Mouse (Mus musculus) MEL (cell line): ENCODE data around the gene Gnao1.

Experiments used
- CTCF ChIP-seq, 3 experiments: IDR thresholded peaks in 2 of 3; conservative IDR thresholded peaks in 1 of 3; 2 replicates each; pipeline ENCODE4 v1.5.1; 2011 to 2012; ENCODE audit warnings: low read length in 3 of 3, low read depth in 2 of 3, mild to moderate bottlenecking in 2 of 3, improper control_type of control experiment in 1 of 3, inconsistent platforms in 1 of 3, mixed read lengths in 1 of 3, moderate library complexity in 1 of 3; ENCODE audit not compliant: control insufficient read depth in 1 of 3, insufficient read depth in 1 of 3, poor library complexity in 1 of 3, severe bottlenecking in 1 of 3
- E2F4 ChIP-seq: IDR thresholded peaks from 2 replicates; pipeline ENCODE4 v1.6.1; 2011; ENCODE audit warnings: low read depth, low read length, improper control_type of control experiment, borderline replicate concordance
- ELF1 ChIP-seq: IDR thresholded peaks from 2 replicates; pipeline ENCODE4 v1.6.1; 2014; ENCODE audit warnings: low read depth, mild to moderate bottlenecking, inconsistent platforms, low read length, improper control_type of control experiment, moderate library complexity
- EP300 ChIP-seq, 2 experiments: IDR thresholded peaks; 2 replicates each; pipeline ENCODE4 v1.6.1; 2011; ENCODE audit warnings: improper control_type of control experiment in 2 of 2, low read length in 2 of 2, low read depth in 1 of 2, mild to moderate bottlenecking in 1 of 2
- GABPA ChIP-seq: IDR thresholded peaks from 2 replicates; pipeline ENCODE4 v1.6.1; 2012; ENCODE audit warnings: low read depth, mild to moderate bottlenecking, inconsistent platforms, low read length, improper control_type of control experiment, moderate library complexity
- JUND ChIP-seq: IDR thresholded peaks from 2 replicates; pipeline ENCODE4 v1.6.1; 2011; ENCODE audit warnings: low read depth, mild to moderate bottlenecking, improper control_type of control experiment, low read length
- POLR2A ChIP-seq, 2 experiments: IDR thresholded peaks; 2 replicates each; pipeline ENCODE4 v1.6.1; 2011 to 2012; ENCODE audit warnings: low read length in 2 of 2, mild to moderate bottlenecking in 2 of 2, control low read depth in 1 of 2, improper control_type of control experiment in 1 of 2, low read depth in 1 of 2, moderate library complexity in 1 of 2; ENCODE audit not compliant: control insufficient read depth in 1 of 2, insufficient read depth in 1 of 2, poor library complexity in 1 of 2
- POLR2AphosphoS2 ChIP-seq: IDR thresholded peaks from 2 replicates; pipeline ENCODE4 v1.6.1; 2011; ENCODE audit warnings: low read length, improper control_type of control experiment
- RCOR1 ChIP-seq: IDR thresholded peaks from 2 replicates; pipeline ENCODE4 v1.6.1; 2012; ENCODE audit warnings: low read depth, mild to moderate bottlenecking, inconsistent platforms, low read length, improper control_type of control experiment
- USF1 ChIP-seq: IDR thresholded peaks from 2 replicates; pipeline ENCODE4 v1.6.1; 2014; ENCODE audit warnings: low read depth, mild to moderate bottlenecking, inconsistent platforms, low read length, improper control_type of control experiment, moderate library complexity

GRCm38 (mm10) chr8:93857144-93857543, 47.4 kb downstream of the Gnao1 start:
- TF ChIP-seq EP300 (IDR thresholded peaks at IDR 0.05; ENCODE audit: low read depth in 1 of 2, low read length in 2 of 2) = no peak
- no peak for TF ChIP-seq GABPA
- TF ChIP-seq JUND = no peak
- no peak for TF ChIP-seq POLR2A (IDR thresholded peaks at IDR 0.05; ENCODE audit: control insufficient read depth in 1 of 2, insufficient read depth in 1 of 2, low read depth in 1 of 2, low read length in 2 of 2, poor library complexity in 1 of 2)
- no peak for TF ChIP-seq E2F4
- TF ChIP-seq CTCF (IDR thresholded peaks at IDR 0.05 in 2 of 3, conservative IDR thresholded peaks at IDR 0.05 in 1 of 3; ENCODE audit: control insufficient read depth in 1 of 3, insufficient read depth in 1 of 3, low read depth in 2 of 3, low read length in 3 of 3, poor library complexity in 1 of 3, severe bottlenecking in 1 of 3) = no peak
- TF ChIP-seq POLR2AphosphoS2 = no peak
- no peak for TF ChIP-seq ELF1
- no peak for TF ChIP-seq USF1
- no peak for TF ChIP-seq RCOR1
